Mouse (Mus musculus) thymus, adult 2 months (tissue): ENCODE results near the gene Msh4.

Experiments used
- CTCF ChIP-seq: fragments of 200-500 bp; IDR thresholded peaks from 2 replicates; pipeline ENCODE4 v1.5.1; 2012; ENCODE audit warnings: mild to moderate bottlenecking, control low read depth, low read length, moderate library complexity, borderline replicate concordance; ENCODE audit not compliant: control insufficient read depth, poor library complexity, insufficient read depth; ENCODE audit errors: extremely low read depth
- POLR2A ChIP-seq: fragments of 200-500 bp; IDR thresholded peaks from 2 replicates; pipeline ENCODE4 v1.6.1; 2012; ENCODE audit warnings: mild to moderate bottlenecking, low read length, control low read depth, moderate library complexity; ENCODE audit not compliant: control insufficient read depth, poor library complexity, insufficient read depth; ENCODE audit errors: extremely low read depth

DNA sequence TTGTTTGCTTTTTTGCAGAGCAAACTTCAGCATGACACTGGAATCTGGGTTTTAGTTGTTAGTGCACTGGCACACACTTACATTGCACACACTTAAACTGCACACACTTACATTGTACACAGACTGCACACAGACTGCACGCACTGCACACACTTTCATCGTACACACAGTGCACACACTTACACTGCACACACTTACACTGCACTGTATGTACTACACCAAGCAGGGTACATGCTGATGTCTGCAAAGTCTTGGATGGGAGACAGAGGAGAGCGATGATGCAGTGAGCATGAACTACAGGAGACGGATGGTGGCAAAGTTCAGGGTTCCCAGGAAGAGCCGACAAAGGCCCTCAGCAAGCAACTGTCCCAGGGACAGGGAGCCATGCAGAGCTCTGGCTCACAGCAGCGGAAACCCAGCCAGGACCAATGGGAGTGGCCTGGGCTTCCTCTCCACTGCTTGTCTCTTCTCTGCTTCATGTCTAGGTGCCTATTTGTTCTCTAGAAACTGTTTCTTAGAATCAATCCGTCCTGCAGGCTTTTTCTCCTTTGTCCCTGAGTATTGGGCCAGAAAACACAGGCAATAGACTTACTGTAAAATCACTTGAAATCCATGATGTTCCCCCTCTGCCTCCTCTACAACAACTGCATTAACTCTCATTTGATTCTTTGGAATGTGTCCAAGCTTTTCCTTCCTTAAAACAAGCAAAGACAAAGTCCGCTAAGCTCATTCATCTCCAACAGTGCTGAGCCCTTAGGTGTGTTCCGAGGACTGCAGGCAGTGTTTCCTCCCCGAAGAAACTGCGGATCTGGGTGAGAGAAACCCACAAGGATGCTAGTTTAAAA, 82.0 kb downstream of the Msh4 start:
- no peak for TF ChIP-seq CTCF
- no peak for TF ChIP-seq POLR2A
